Mouse (Mus musculus) 3134 (cell line): Measurements from ENCODE around the gene Fpr3.
A peak's percentile ranks its signal among the peaks of the same experiment; 100 is the strongest.
"Not testable (repeated sequence)": the region's sequence is repeated elsewhere in the genome, so short reads cannot be mapped to it uniquely, and the experiment has no call there.

ENCODE experiments used
- DNase-seq: peaks from one replicate; pipeline ENCODE4 v3.0.0-alpha.2; 2011; ENCODE audit warnings: low spot score; ENCODE audit not compliant: insufficient read length; ENCODE audit errors: extremely low read depth

Fpr3 gene

DNA sequence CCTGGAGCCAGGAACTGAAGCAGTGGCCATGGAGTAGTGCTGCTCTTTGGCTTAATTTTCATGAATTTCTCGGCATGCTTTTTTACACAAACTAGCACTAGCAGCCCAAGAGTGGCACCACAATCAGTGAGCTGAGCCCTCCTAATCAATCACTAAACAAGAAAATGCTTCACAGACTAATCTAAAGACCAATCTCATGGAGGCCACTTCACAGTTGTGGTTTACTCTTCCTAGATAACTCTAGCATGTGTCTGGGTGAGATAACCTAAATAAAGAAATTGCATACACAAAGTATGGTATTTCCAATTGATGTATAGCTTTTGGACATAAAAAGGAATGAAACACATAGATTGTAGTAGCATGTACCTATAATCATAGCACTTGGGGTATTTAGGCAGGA lies 8.3 kb upstream of the Fpr3 start:
- DNase-seq, result no peak

DNA sequence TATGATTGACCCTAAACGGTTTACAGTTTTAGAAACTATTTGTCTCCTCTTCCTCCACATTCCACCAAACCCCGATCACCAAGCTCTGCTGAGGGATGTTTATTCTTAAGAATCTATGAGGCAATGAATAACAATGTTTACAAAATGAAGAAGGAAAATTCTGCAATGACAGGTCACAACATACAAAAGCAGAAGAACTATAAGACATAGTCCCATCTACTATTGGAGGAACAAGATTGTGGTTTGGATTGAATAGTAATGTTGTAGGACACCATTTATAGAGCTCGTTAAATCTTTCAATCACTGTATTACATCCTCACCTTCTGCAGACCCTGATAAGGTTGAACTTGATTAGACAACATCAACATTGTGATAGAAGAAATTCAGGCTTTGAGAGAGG lies 5.0 kb upstream of the Fpr3 start:
- no peak for DNase-seq

DNA sequence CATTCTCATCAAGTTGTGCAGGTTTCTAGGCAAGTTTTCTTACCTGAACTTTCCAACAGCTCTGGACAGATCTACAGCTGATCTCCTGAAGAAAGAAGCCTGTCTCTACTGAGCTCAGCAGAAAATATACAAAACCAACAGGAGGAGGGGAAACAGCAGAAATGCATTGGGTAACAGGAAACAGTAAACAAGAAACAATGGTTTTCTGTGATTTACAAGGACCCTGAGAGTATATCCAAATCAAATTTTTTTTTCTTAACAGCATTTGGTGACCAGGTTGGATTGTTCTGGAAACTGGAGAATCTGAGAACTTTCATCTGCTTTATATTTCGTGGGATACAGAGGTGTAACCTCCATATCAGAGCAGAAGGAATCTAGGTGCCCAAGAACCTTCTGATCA lies 3.8 kb upstream of the Fpr3 start, which contains the start of gene Fpr1:
Fpr1 (minus strand) TSS at position 101 of the 400 bp plus-strand sequence.
- no peak for DNase-seq

DNA sequence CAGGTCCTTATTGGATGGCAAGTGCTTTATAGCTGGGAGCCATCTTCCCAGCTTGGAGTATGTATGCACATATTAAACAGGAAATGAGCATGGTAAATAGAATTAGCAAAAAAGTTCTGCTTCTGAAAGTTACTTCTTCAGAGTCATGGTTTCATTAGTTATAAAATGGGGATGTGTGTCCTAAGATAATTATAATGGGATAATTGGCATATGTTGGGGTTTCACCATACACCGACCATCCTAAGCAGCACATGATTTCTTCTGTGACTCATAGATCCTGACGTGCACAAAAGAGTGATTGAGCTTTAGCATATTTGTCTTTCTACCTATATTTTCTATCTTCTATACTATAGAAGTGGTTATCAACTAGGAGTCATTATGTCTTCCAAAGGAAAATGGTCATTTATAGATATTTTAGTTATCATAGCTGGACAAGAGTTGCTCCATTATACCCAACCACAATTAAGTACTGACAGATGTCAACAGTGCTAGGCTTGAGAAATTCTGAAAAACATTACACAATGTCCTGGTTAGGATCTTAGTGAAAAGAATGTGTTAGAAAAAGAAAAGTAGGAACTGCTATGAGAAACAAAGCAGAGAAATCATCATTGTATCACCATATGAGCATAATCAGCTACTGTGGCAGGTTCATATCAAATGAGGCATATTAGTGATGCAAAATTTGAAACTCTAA lies 2.2 kb downstream of the Fpr3 start:
- DNase-seq, result no peak

- peak; percentile 29 for DNase-seq
Measured at GRCm38 (mm10) chr17:17896039-17896438, 8.4 kb downstream of the Fpr3 start.

GRCm38 (mm10) chr17:17899268-17899667 lies 11.6 kb downstream of the Fpr3 start:
- DNase-seq, result no peak

DNA sequence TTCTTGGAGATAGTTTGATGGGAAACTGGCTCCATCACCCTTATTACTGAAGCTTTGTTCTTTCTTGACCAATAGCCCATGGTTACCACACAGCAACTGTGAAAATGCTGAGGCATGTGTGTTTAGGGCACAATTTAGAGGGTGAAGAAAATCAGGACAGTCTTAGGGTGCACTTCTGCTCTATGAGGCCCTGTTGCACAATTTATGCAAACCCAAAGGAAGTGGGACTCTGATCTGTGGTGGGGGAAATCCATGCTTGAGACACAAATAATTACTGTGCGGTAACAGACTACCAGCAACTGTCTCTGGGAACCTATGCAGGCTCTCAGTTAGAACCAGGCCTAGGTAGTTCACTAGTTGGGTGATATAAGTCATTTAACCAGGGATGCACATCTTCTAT lies 13.1 kb downstream of the Fpr3 start:
- DNase-seq, result no peak

DNA sequence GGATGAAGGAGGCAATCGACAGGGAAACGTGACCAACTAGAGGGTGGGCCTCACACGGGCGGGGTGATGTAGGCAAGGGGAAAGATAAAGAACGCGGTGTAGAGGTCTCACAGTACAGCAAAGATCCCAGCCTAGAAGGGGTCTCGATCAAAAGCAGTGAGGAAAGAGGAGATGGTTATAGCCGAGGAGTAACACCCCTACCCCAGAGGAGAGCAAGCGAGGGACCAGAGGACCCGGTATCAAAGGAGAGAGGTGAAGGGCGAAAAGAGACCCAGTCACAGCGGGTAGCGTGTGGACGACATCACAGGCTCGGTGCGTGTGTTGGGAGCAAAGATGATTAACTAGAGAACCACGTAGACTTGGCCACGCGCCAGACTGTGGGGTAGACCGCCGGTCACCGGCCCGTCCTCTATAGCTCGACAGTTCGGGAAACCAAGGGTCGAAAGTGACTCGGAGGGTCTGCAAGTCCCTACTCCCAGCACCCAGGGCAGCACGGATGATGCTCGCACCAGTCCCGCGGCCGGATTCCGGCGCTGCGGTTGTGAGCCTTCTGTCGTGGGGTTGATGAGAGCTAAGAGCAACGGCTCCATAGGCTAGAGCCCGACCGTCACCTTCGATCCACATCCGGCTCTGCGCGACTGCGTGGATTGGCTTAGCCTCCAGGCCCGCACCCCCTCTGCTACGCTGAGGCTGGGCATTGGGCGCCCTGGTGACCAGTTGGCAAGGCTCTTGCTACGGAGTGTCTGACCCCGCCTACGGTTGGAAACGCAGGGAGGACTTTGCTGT lies 22.2 kb downstream of the Fpr3 start:
- DNase-seq, result peak; percentile 93

DNA sequence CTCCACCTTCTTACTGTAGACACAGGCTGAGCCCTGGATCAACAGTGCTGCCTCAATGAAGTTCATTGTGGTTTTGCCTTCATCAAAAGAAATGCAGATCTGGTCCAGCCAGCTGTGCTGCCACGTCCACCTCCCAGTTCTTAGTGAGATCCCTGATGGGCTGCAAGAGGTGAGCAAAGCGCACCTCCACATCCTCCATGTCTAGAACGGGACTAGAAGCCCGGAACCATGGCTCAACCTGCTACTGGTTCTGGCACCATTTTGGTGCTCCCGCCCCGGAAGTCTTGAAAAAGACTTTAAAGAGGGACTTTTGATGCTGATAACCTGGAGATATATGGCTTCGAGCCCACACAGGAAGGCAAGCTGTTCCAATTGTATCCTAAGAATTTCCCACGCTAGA lies 25.0 kb downstream of the Fpr3 start:
- not testable (repeated sequence) for DNase-seq

- DNase-seq, result no peak
Measured at GRCm38 (mm10) chr17:17917376-17917775, 29.7 kb downstream of the Fpr3 start.

DNA sequence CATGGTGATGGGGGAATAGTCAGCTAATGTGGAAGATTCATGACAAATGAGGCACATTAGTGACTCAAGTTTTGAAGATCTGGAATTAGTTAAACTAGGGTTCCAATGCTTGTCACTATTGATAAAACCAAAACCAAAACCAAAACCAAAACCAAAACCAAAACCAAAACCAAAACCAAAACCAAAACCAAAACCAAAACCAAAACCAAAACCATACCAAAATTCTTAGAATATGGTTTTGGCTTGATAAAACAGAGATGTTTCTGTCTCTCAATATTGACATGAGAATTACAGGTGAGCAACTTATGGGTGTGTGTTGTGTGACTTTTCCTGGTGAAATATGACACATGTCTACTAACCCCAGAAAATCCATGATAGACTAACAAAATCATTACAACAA lies 30.1 kb downstream of the Fpr3 start:
- no peak for DNase-seq

DNA sequence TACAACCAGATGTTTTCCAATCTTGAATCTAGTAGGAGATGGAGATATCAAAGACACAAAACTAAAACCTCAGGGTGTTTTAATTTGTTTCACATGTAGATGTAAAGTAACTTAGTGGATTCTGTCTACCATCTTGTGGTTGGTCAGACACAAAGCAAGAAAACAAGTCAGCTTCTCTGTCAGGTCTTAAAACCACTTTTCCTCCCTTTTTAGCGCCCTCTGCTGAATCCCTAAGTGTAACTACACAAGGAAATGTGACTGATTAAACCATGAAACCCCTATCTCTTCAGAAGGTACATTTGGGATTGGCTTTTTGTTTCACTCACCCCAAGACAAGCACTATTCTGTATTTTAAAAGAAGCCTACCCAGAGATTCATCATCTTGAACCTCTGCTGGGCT lies 85.8 kb downstream of the Fpr3 start:
- DNase-seq, result no peak

- DNase-seq, result not testable (repeated sequence)
Measured at GRCm38 (mm10) chr17:17981232-17981631, 93.6 kb downstream of the Fpr3 start.

DNA sequence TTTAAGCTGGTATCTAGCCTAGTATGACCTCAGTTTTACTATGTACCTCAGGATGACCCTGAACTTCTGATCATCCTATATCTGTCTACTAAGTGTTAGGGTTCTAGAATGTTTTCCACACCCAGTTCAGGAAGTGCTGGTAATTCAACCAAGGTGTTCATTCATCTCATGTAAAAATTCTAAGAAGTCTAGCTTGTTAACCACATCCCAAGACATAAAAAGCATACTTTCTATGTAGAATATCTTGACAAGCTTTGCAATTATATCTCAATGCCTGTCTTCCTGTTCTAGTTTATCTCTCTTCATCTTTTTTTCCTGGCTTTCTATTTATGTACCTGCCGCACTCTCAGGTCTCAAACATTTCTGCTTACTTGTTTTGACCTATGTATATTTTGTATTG lies 117.1 kb downstream of the Fpr3 start:
- no peak for DNase-seq
